Mouse (Mus musculus) megakaryocyte-erythroid progenitor cell, adult 5-6 weeks (primary cell): Measurements from ENCODE around the gene Rnf44. TPM values are rescaled to one million over a fixed set of nuclear protein-coding genes. Genes with fewer than 3 reads are reported as not detected.

Experiments
- ATAC-seq: replicated peaks from 2 replicates; pipeline ENCODE4 v1.8.0; 2016; ENCODE audit warnings: mild to moderate bottlenecking, inconsistent platforms; ENCODE audit not compliant: severe bottlenecking, poor library complexity, low FRiP score, low TSS enrichment
- total RNA-seq, 2 experiments: library from RNA; stranded (forward) in 1 of 2; stranded (reverse) in 1 of 2; fragments of 200-1000, 215-1000 nt in 1 of 2; fragments of >200 nt in 1 of 2; fragmentation: Nextera tagmentation in 1 of 2; gene quantifications; 2 replicates each; pipeline ENCODE4 v1.2.3; 2014 to 2017

Rnf44 gene
- total RNA-seq, 2 experiments from 2014 or later: 17.9 to 118 TPM

DNA sequence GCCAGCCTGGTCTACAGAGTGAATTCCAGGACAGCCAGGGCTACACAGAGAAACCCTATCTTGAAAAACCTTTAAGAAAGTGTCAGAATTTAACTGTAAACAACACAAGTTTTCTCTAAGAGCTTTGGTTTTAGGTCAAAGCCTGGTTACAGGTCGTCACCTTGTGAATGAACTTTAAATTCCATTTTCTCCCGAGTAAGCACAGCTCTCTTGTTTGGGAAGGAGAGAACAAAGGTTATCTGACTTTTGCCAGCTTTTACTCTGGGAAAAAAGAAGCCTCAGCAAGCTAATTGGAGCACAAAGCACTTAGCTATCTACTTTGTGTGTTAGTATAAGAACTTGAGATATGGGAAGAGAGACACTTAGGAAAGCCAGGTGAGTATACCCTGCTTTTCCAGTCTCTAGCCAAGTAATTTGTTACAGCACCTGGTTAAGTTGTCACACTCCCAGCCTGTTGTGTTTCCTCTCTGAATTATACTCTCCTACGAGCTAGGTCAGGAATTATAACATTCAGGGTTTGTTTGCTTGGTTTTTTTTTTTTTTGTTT is 60.9 kb downstream of the Rnf44 start:
- ATAC-seq: no peak

Other genes with a start within 250 kb of the Rnf44 start
- 30.0 and 40.1 TPM in 2 replicates for gene Thoc3, start 225.1 kb downstream of the Rnf44 start, total RNA-seq (2014; fragmentation: Nextera tagmentation)
- gene Thoc3, start 225.1 kb downstream of the Rnf44 start, total RNA-seq (2017): 37.3 and 62.5 TPM in 2 replicates
- 9.3 and 21.1 TPM in 2 replicates for gene Simc1, start 190.1 kb downstream of the Rnf44 start, total RNA-seq (2014; fragmentation: Nextera tagmentation)
- gene Simc1, start 190.1 kb downstream of the Rnf44 start, total RNA-seq (2017): 7.2 and 9.3 TPM in 2 replicates
- 46.8 and 49.8 TPM in 2 replicates for gene 4833439L19Rik, start 128.5 kb downstream of the Rnf44 start, total RNA-seq (2014; fragmentation: Nextera tagmentation)
- 17.8 and 35.2 TPM in 2 replicates for gene 4833439L19Rik, start 128.5 kb downstream of the Rnf44 start, total RNA-seq (2017)
- 9.0 and 16.5 TPM in 2 replicates for gene Arl10, start 118.9 kb downstream of the Rnf44 start, total RNA-seq (2014; fragmentation: Nextera tagmentation)
- gene Arl10, start 118.9 kb downstream of the Rnf44 start, total RNA-seq (2017): not detected in 2 replicates
- gene Nop16, start 103.8 kb downstream of the Rnf44 start, total RNA-seq (2014; fragmentation: Nextera tagmentation): 57.6 and 76.1 TPM in 2 replicates
- gene Nop16, start 103.8 kb downstream of the Rnf44 start, total RNA-seq (2017): 66.3 and 124 TPM in 2 replicates
- 101 and 117 TPM in 2 replicates for gene Higd2a, start 103.7 kb downstream of the Rnf44 start, total RNA-seq (2014; fragmentation: Nextera tagmentation)
- gene Higd2a, start 103.7 kb downstream of the Rnf44 start, total RNA-seq (2017): 24.4 and 40.6 TPM in 2 replicates
- 12.1 and 15.2 TPM in 2 replicates for gene Cltb, start 82.6 kb downstream of the Rnf44 start, total RNA-seq (2014; fragmentation: Nextera tagmentation)
- gene Cltb, start 82.6 kb downstream of the Rnf44 start, total RNA-seq (2017): 20.0 and 26.3 TPM in 2 replicates
- gene Faf2, start 72.1 kb downstream of the Rnf44 start, total RNA-seq (2014; fragmentation: Nextera tagmentation): 42.6 and 46.2 TPM in 2 replicates
- 43.6 and 44.7 TPM in 2 replicates for gene Faf2, start 72.1 kb downstream of the Rnf44 start, total RNA-seq (2017)
- not detected in 2 replicates for gene Cdhr2, start 7.6 kb upstream of the Rnf44 start, total RNA-seq (2014; fragmentation: Nextera tagmentation)
- not detected in 2 replicates for gene Cdhr2, start 7.6 kb upstream of the Rnf44 start, total RNA-seq (2017)
- not detected in 2 replicates for gene Gprin1, start 56.0 kb upstream of the Rnf44 start, total RNA-seq (2014; fragmentation: Nextera tagmentation)
- not detected in 2 replicates for gene Gprin1, start 56.0 kb upstream of the Rnf44 start, total RNA-seq (2017)
- gene Sncb, start 72.7 kb upstream of the Rnf44 start, total RNA-seq (2014; fragmentation: Nextera tagmentation): not detected in 2 replicates
- not detected in 2 replicates for gene Sncb, start 72.7 kb upstream of the Rnf44 start, total RNA-seq (2017)
- gene Eif4e1b, start 90.1 kb upstream of the Rnf44 start, total RNA-seq (2014; fragmentation: Nextera tagmentation): not detected in 2 replicates
- gene Eif4e1b, start 90.1 kb upstream of the Rnf44 start, total RNA-seq (2017): not detected in 2 replicates
- gene Tspan17, start 95.5 kb upstream of the Rnf44 start, total RNA-seq (2014; fragmentation: Nextera tagmentation): 1.3 TPM in 1 of 2 replicates, not detected in the other
- 4.1 TPM in 1 of 2 replicates, not detected in the other for gene Tspan17, start 95.5 kb upstream of the Rnf44 start, total RNA-seq (2017)